Mouse (Mus musculus): ENCODE results near the gene Hspa4. TPM values are rescaled to one million over a fixed set of nuclear protein-coding genes. Genes with fewer than 3 reads are reported as not detected.
"Not testable (repeated sequence)": the region's sequence is repeated elsewhere in the genome, so short reads cannot be mapped to it uniquely, and the experiment has no call there.

The Hspa4 gene
- polyA plus RNA-seq, 1 experiment from 2014 or later, result 41.5 TPM

GRCm38 (mm10) chr11:53297947-53298860, 2.1 kb downstream of the Hspa4 start:
- Histone ChIP-seq H3K9ac (ENCODE audit: low read depth, low read length) (no peak overlapping the region), H3K27me3 (replicated peaks; ENCODE audit: control insufficient read depth, insufficient read depth, low read length) (no peaks in the 10 kb centered on the region), H3K4me2 (ENCODE audit: low read length) (peak overlapping the region; percentile 92), H3K4me1 (ENCODE audit: control insufficient read depth, insufficient read depth, low read depth, low read length) (peaks cover 31% of the 10 kb centered on the region), H3K4me3 (ENCODE audit: low read length) (no peak overlapping the region), H3K36me3 (ENCODE audit: control insufficient read depth, insufficient read depth, low read length) (no peaks in the 10 kb centered on the region), H3K9me3 (ENCODE audit: control insufficient read depth, low read length) (no peaks in the 10 kb centered on the region), H3K27ac (ENCODE audit: low read depth, low read length) (no peak overlapping the region)
- ATAC-seq, result no peak
- 92% methylated on average over 7 of the region's 7 CpGs for WGBS

DNA sequence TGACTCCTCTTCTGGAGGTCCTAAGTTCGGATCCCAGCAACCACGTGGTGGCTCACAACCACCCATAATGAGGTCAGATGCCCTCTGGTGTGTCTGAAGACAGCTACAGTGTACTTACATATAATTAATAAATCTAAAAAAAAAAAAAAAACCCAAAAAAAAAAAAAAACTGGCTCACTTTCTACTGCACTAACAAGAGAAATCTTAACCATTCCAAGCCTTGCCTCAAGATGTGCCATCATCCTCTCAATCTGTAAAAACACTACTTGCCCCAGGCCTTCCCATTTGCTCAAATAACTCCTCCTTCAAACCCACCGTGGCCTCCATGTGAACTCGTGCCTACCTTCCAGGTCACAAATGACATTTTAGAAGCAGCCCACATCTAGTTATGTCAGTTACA, 3.4 kb downstream of the Hspa4 start:
- no peak for ATAC-seq
- Histone ChIP-seq H3K27me3 (replicated peaks; ENCODE audit: control insufficient read depth, insufficient read depth, low read length) (no peaks in the 10 kb centered on the region), H3K9ac (ENCODE audit: low read depth, low read length) (no peak overlapping the region), H3K4me1 (ENCODE audit: control insufficient read depth, insufficient read depth, low read depth, low read length) (peaks cover 31% of the 10 kb centered on the region), H3K27ac (ENCODE audit: low read depth, low read length) (no peak overlapping the region), H3K4me2 (ENCODE audit: low read length) (no peak overlapping the region), H3K9me3 (ENCODE audit: control insufficient read depth, low read length) (no peaks in the 10 kb centered on the region), H3K36me3 (ENCODE audit: control insufficient read depth, insufficient read depth, low read length) (no peaks in the 10 kb centered on the region), H3K4me3 (ENCODE audit: low read length) (no peak overlapping the region)
- WGBS, result 82% methylated on average over 4 of the region's 4 CpGs

- Histone ChIP-seq H3K27ac (ENCODE audit: low read depth, low read length) (no peak overlapping the region), H3K36me3 (ENCODE audit: control insufficient read depth, insufficient read depth, low read length) (peaks cover 12% of the 10 kb centered on the region), H3K4me2 (ENCODE audit: low read length) (no peak overlapping the region), H3K4me1 (ENCODE audit: control insufficient read depth, insufficient read depth, low read depth, low read length) (peaks cover 25% of the 10 kb centered on the region), H3K27me3 (replicated peaks; ENCODE audit: control insufficient read depth, insufficient read depth, low read length) (no peaks in the 10 kb centered on the region), H3K9ac (ENCODE audit: low read depth, low read length) (no peak overlapping the region), H3K4me3 (ENCODE audit: low read length) (no peak overlapping the region), H3K9me3 (ENCODE audit: control insufficient read depth, low read length) (no peaks in the 10 kb centered on the region)
- no peak for ATAC-seq
- 83% methylated on average over 5 of the region's 5 CpGs for WGBS
Measured at GRCm38 (mm10) chr11:53294441-53294840, 5.8 kb downstream of the Hspa4 start.

GRCm38 (mm10) chr11:53290871-53291270, 9.4 kb downstream of the Hspa4 start:
- H3K27me3 ChIP-seq (replicated peaks; ENCODE audit: control insufficient read depth, insufficient read depth, low read length), result no peaks in the 10 kb centered on the region
- no peak for ATAC-seq
- no peak overlapping the region for H3K4me3 ChIP-seq (ENCODE audit: low read length)
- no peaks in the 10 kb centered on the region for H3K4me1 ChIP-seq (ENCODE audit: control insufficient read depth, insufficient read depth, low read depth, low read length)
- H3K9me3 ChIP-seq (ENCODE audit: control insufficient read depth, low read length), result no peaks in the 10 kb centered on the region
- peaks cover 39% of the 10 kb centered on the region for H3K36me3 ChIP-seq (ENCODE audit: control insufficient read depth, insufficient read depth, low read length)
- 96% methylated on average over 11 of the region's 11 CpGs for WGBS
- H3K4me2 ChIP-seq (ENCODE audit: low read length), result no peak overlapping the region
- H3K27ac ChIP-seq (ENCODE audit: low read depth, low read length), result no peak overlapping the region
- H3K9ac ChIP-seq (ENCODE audit: low read depth, low read length), result no peak overlapping the region

DNA sequence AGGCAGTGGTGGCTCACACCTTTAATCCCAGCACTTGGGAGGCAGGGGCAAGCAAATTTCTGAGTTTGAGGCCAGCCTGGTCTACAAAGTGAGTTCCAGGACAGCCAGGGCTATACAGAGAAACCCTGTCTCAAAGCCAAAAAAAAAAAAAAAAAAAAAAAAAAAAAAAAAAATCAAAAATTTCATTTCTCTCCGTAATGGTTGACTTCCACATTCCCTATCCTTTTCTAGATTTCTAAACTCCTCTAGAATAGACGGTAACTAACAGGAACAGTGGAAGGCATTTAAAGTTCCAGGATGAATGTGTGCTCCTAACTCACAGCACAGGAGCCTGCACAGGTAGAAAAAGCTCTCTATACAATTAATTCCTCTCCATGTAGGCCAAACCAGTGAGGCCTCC, 10.1 kb downstream of the Hspa4 start:
- peaks cover 44% of the 10 kb centered on the region for H3K36me3 ChIP-seq (ENCODE audit: control insufficient read depth, insufficient read depth, low read length)
- not testable (repeated sequence) for H3K9me3 ChIP-seq (ENCODE audit: control insufficient read depth, low read length); H3K27me3 ChIP-seq (replicated peaks; ENCODE audit: control insufficient read depth, insufficient read depth, low read length); H3K4me3 ChIP-seq (ENCODE audit: low read length); H3K27ac ChIP-seq (ENCODE audit: low read depth, low read length); H3K9ac ChIP-seq (ENCODE audit: low read depth, low read length); ATAC-seq; H3K4me2 ChIP-seq (ENCODE audit: low read length); H3K4me1 ChIP-seq (ENCODE audit: control insufficient read depth, insufficient read depth, low read depth, low read length)
- 97% methylated on average over 2 of the region's 2 CpGs for WGBS

- H3K4me2 ChIP-seq (ENCODE audit: low read length), result no peak overlapping the region
- no peaks in the 10 kb centered on the region for H3K4me1 ChIP-seq (ENCODE audit: control insufficient read depth, insufficient read depth, low read depth, low read length)
- no peak overlapping the region for H3K9ac ChIP-seq (ENCODE audit: low read depth, low read length)
- no peak overlapping the region for H3K4me3 ChIP-seq (ENCODE audit: low read length)
- 95% methylated on average over 6 of the region's 6 CpGs for whole genome bisulfite sequencing
- H3K36me3 ChIP-seq (ENCODE audit: control insufficient read depth, insufficient read depth, low read length), result peaks cover 59% of the 10 kb centered on the region
- no peak overlapping the region for H3K27ac ChIP-seq (ENCODE audit: low read depth, low read length)
- ATAC-seq, result no peak
- no peaks in the 10 kb centered on the region for H3K9me3 ChIP-seq (ENCODE audit: control insufficient read depth, low read length)
- H3K27me3 ChIP-seq (replicated peaks; ENCODE audit: control insufficient read depth, insufficient read depth, low read length), result no peaks in the 10 kb centered on the region
Measured at GRCm38 (mm10) chr11:53285885-53286284, 14.4 kb downstream of the Hspa4 start.

DNA sequence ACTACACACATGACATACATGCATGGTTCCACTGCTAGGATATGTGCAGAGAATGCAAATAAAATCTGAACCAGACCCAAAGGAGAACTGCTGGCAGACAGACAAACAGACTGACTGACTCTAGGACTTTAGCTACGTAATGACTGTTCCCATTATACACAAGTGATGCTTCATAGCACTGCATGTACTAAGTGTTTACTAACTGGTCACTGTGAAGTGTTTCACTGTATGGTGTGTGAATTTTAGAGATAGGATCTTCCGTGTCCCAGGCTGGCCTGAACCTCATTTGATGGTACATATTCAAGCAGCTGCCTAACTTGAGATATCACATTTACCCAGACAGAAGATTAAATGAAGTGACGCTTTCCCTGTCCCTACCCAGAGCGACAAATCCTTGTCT, 21.8 kb downstream of the Hspa4 start:
- H3K9me3 ChIP-seq (ENCODE audit: control insufficient read depth, low read length), result no peaks in the 10 kb centered on the region
- H3K4me2 ChIP-seq (ENCODE audit: low read length), result no peak overlapping the region
- ATAC-seq, result no peak
- H3K27ac ChIP-seq (ENCODE audit: low read depth, low read length), result no peak overlapping the region
- peaks cover 18% of the 10 kb centered on the region for H3K36me3 ChIP-seq (ENCODE audit: control insufficient read depth, insufficient read depth, low read length)
- H3K9ac ChIP-seq (ENCODE audit: low read depth, low read length), result no peak overlapping the region
- no peaks in the 10 kb centered on the region for H3K27me3 ChIP-seq (replicated peaks; ENCODE audit: control insufficient read depth, insufficient read depth, low read length)
- H3K4me1 ChIP-seq (ENCODE audit: control insufficient read depth, insufficient read depth, low read depth, low read length), result no peaks in the 10 kb centered on the region
- no peak overlapping the region for H3K4me3 ChIP-seq (ENCODE audit: low read length)
- 90% methylated on average over 4 of the region's 4 CpGs for WGBS

DNA sequence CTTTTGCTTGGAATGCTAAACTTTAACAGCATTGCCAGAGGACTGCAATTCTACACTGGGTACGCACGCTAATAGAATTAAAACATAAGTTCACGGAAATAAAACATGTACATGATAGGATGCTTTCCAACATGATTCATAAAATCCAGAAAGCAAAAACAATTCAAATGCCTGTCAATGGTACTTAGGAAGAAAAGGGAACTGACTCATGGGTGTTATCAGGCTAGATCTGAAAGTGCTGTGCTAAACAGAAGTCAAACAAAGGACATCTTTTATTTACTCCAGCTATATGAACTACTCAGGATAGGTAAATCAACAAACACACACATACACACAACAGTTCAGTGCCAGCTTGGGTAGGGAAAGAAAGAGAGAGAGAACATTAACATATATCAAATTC, 24.9 kb downstream of the Hspa4 start:
- H3K9me3 ChIP-seq (ENCODE audit: control insufficient read depth, low read length), result no peaks in the 10 kb centered on the region
- no peaks in the 10 kb centered on the region for H3K27me3 ChIP-seq (replicated peaks; ENCODE audit: control insufficient read depth, insufficient read depth, low read length)
- peaks cover 21% of the 10 kb centered on the region for H3K36me3 ChIP-seq (ENCODE audit: control insufficient read depth, insufficient read depth, low read length)
- WGBS, result 95% methylated on average over 3 of the region's 3 CpGs
- no peak for ATAC-seq
- no peaks in the 10 kb centered on the region for H3K4me1 ChIP-seq (ENCODE audit: control insufficient read depth, insufficient read depth, low read depth, low read length)
- no peak overlapping the region for H3K9ac ChIP-seq (ENCODE audit: low read depth, low read length)
- no peak overlapping the region for H3K4me3 ChIP-seq (ENCODE audit: low read length)
- H3K4me2 ChIP-seq (ENCODE audit: low read length), result no peak overlapping the region
- no peak overlapping the region for H3K27ac ChIP-seq (ENCODE audit: low read depth, low read length)

DNA sequence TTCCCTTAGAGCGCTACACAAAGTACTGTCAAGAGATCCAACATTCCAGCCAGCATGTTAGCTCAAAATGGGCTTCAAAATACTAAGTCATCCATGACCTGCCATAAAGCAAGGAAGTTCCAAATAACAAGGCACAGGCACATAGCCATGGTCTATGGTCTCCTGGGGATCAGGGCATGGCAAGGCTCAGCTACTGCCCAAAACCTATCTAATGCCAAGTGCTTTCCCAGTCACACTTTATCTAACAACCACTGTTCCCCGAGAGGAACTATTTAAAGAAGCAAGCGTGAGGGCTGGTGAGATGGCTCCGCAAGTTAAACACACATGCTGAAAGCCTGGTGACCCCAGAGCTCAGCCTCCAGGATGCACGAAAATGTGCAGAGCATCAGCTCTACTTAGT, 26.9 kb downstream of the Hspa4 start:
- Histone ChIP-seq H3K27me3 (replicated peaks; ENCODE audit: control insufficient read depth, insufficient read depth, low read length) (no peaks in the 10 kb centered on the region), H3K27ac (ENCODE audit: low read depth, low read length) (no peak overlapping the region), H3K4me1 (ENCODE audit: control insufficient read depth, insufficient read depth, low read depth, low read length) (no peaks in the 10 kb centered on the region), H3K36me3 (ENCODE audit: control insufficient read depth, insufficient read depth, low read length) (peaks cover 39% of the 10 kb centered on the region), H3K9ac (ENCODE audit: low read depth, low read length) (no peak overlapping the region), H3K9me3 (ENCODE audit: control insufficient read depth, low read length) (no peaks in the 10 kb centered on the region), H3K4me3 (ENCODE audit: low read length) (no peak overlapping the region), H3K4me2 (ENCODE audit: low read length) (no peak overlapping the region)
- ATAC-seq, result no peak
- 96% methylated on average over 5 of the region's 5 CpGs for WGBS

All from hindbrain, embryonic 16.5 days (tissue).